Mouse (Mus musculus) heart, postnatal 10 days (tissue): ENCODE measurements around the gene Pcsk6. TPM values are rescaled to one million over a fixed set of nuclear protein-coding genes. Genes with fewer than 3 reads are reported as not detected.

ENCODE experiments used
- DNase-seq, 2 experiments: peaks; one replicate each; pipeline ENCODE4 v3.0.0; 2021
- intact Hi-C: fragments of 180-260 bp; cut with DNase I; formaldehyde crosslinking; loops from one replicate; pipeline ENCODE4 v1.15.1; 2025
- total RNA-seq, 2 experiments: library from RNA; stranded (reverse); gene quantifications; 2 replicates each; pipeline ENCODE4 v1.2.3; 2021

The Pcsk6 gene
- total RNA-seq, 2 experiments from 2014 or later, result 75.5 to 83.3 TPM

DNA sequence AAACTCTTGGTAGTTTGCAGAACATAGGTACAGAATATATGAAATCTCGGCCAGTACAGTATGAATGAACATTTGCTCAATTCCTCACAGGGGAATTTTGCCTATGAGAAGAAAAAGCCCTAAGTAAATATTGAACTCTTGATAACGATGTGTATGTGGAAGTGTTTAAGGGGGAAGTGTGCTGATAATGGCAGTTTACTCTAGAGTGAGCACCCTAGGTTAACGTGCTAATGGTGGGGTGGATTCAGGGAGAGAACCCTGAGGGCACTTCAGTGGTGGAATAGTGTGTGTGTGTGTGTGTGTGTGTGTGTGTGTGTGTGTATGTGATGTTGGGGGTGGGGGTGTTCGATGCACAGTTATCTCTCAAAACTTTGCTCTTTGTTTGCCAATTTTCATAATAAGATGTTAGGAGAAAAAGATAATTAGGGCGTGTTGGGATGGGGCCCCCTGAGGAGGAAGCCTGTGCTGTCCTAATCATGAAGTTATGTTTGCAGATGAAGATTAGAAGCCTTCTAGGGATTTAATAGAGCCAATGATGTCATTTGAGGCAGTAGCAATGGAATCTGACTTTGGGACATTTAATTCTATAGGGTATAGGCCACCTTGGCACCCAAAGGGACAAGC, 19.2 kb downstream of the Pcsk6 start:
- DNase-seq, result no peak
- intact Hi-C loops, result no loop called here

- DNase-seq, result peak; percentile 42 to 48
- intact Hi-C loops, result no loop called here
Measured at GRCm38 (mm10) chr7:65881290-65881688, 19.8 kb downstream of the Pcsk6 start.

- no peak for DNase-seq
- intact Hi-C loops, result no loop called here
Measured at GRCm38 (mm10) chr7:65884928-65885327, 23.4 kb downstream of the Pcsk6 start.

DNA sequence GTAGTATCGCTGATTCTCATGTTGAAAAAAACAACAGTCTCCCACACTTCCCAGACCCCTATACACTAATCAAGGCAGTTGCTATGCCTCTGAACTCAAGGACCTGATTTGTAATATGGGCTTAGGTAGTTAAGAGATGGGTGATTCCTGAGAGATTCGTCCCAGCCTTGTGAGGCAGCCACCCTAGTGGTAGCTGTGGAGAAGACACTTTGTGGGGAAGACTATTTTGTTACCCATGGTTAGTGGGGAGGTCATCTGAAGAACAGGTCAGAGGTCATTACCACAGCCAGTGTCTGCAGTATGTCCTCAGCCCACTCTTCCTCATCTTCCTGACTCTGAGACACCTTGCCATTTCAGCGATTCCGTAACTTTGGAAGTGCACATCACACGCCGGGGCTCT, 24.3 kb downstream of the Pcsk6 start:
- no peak for DNase-seq
- intact Hi-C loops, result no loop called here

DNA sequence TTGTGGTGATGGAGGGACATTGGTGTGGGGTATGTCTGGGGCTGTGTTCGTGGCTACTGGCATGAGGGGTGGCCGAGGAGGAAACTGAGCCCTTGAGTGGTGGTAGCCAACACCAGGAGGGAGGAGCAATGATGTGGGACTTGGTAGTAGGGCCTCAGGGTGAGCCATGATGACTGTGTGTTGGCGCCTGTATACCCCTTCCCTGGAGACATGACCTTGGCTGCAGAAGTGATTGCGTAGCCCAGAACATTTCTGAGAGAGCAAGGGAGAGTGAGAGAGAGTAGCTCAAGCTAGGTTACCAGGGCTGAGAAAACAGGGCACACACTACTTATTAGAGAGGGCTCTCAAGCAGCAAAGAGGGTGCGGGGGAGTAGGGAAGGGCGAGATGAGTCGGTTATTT, 30.3 kb downstream of the Pcsk6 start:
- intact Hi-C loops, result no loop called here
- no peak for DNase-seq

DNA sequence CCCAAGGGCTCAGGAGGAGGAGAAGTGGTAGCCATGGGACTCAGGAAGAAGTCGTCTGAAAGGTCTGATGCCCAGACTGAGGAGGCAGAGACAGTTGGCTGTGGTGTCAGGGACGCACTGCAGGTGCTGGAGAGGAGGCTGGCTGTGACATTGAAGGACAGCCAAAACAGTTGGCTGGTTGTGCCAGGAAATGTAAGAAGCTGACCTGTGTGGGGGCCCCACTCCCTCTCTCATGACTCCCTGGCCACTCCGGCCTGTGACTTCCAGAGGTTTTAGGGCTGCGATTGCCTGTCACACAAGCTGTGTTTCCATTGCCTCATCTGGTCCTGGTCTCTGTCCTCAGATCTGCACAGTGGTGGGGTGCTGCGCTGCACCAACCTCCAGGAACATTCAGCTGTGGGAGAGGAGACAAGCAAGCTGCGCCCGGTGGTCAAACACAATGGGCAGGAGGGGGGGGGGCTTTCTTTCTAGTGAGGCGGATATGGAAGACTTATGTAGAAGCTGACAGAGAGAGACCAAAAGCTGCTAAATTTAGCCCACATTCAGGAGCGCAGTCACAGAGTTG, 30.8 kb downstream of the Pcsk6 start:
- intact Hi-C loops, result no loop called here
- no peak for DNase-seq

DNA sequence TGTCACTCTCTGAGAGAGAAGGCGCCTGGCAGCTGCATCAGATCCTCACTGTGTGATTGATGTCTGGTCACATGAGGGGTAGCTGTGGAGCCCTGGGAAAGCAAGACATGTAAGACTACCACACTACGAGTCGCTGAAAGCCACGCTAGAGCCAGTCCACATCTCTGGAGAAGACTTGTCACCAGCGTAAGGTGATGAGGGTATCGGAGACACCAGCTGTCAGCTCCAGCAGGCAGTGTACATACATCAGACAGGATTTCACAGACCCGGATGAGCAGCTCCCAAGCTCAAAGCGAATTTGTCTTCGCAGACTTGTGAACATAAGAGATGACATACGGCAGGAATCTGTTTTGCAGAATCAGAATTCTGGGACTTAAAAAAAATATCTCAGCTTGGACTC, 32.0 kb downstream of the Pcsk6 start:
- no peak for DNase-seq
- intact Hi-C loops, result no loop called here

GRCm38 (mm10) chr7:65895262-65895661, 33.7 kb downstream of the Pcsk6 start:
- intact Hi-C loops, result no loop called here
- DNase-seq, result no peak

- DNase-seq, result no peak
- intact Hi-C loops, result no loop called here
Measured at GRCm38 (mm10) chr7:65901231-65901630, 39.7 kb downstream of the Pcsk6 start.

- intact Hi-C loops, result no loop called here
- DNase-seq, result peak; percentile 78 to 85
Measured at GRCm38 (mm10) chr7:65902471-65903180, 41.1 kb downstream of the Pcsk6 start.

GRCm38 (mm10) chr7:65903456-65903855, 41.9 kb downstream of the Pcsk6 start:
- no peak for DNase-seq
- intact Hi-C loops, result no loop called here

- intact Hi-C loops, result no loop called here
- no peak for DNase-seq
Measured at GRCm38 (mm10) chr7:65906528-65907272, 45.2 kb downstream of the Pcsk6 start.

DNA sequence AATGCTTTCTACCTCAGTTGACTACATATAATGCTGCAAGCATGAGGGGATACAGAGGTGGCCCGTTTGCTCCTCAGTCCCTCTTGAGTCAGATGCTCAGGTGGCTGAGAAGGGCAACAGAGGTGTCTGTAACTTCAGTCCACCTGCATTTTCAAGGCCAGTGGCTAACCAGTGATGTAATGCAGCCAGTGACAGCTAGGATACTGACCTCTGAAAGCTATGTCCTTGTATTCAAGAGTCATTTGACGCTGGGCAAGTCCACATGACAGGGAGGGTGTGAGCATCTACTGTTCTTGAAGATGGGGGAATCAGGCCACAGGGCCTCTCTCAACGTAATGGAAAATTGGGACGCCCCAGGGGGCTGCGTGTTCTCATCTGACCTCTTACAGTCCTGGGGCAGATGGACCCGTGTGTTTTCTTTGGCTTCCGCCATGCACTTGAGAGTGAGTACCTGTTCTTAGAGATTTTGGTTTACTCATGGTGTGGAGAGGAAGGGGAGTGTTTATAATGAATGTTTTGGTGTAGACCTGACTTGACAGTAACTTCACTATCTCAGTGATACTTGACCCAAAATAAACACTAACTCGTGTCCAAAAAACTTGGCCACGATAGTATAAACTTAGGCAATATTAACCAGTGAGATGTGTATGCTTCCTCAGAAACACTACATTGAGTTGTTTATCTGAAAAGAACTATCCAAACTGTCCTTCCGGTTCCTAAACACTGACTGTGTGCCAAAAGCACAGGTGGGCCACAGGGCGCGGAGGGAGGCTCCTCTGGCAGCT, 48.0 kb downstream of the Pcsk6 start:
- intact Hi-C loops, result no loop called here
- DNase-seq, result peak; percentile 41 to 56

DNA sequence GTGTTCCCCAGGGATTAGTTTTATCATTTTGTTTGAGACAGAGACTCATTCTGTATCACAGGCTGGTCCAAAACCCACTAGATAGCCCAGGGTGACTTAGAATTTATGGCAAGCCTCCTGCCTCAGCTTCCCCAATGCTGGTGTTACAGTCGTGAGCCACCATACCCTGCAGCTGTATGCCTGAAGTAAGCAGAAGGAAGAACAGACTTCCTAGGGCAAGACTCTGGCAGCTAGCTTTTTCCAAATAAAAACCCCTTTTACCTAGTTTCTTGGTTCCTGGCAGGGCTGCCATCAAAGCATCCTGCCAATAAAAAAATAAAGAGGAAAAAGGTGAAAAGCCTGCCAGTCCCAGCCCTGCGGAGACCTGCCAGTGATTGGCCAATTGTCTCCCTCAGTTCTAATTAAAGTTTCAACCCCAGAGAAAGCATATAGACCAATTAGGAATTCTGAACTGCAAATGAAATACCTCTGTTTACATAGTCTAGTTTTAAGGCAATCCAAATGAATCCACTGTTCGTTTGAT, 51.6 kb downstream of the Pcsk6 start:
- DNase-seq, result no peak
- intact Hi-C loops, result no loop called here

GRCm38 (mm10) chr7:65914761-65915301, 53.3 kb downstream of the Pcsk6 start:
- DNase-seq, result peak; percentile 60 to 68
- intact Hi-C loops, result no loop called here

DNA sequence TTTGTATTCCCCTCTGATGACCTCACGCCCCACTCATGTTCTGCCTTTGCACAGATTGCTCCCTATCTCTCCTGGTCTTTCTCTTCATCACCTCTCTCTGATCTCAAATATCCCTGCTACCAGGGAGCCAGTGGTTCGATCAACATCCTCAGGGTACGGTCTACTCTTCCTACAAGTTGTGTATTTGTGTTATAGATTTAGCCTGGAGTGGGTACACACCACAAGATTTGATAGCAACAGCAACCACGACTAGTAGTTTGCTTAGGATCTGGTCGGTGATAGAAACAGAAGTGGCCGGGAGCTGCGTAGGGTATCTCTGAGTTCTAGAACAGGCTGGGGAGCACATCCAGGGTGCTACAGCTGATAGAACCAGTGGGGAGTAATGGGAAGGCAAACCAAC, 54.3 kb downstream of the Pcsk6 start:
- DNase-seq, result no peak
- intact Hi-C loops, result no loop called here

DNA sequence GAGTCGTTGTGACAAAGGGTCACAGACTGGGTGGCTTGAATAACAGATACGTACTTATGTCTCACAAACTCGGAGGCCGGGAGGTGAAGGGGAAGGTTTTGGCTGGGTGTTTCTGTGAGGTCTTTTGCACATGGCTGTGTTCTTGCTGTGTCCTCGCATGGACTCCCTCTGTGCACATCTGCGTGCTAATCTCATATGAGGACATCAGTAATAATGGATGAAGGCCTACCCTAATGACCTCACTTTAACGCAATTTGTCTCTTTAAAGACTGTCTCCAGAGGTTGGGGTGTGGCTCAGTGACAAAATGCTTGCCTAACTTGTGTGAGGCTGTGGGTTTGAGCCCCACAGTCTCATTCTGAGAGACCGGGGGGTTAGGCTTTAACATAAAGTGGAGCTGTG, 55.0 kb downstream of the Pcsk6 start:
- intact Hi-C loops, result no loop called here
- peak; percentile 25 to 34 for DNase-seq

GRCm38 (mm10) chr7:65918431-65918830, 56.9 kb downstream of the Pcsk6 start:
- intact Hi-C loops, result no loop called here
- no peak for DNase-seq

GRCm38 (mm10) chr7:65929398-65929797, 67.9 kb downstream of the Pcsk6 start:
- intact Hi-C loops, result no loop called here
- DNase-seq, result no peak

DNA sequence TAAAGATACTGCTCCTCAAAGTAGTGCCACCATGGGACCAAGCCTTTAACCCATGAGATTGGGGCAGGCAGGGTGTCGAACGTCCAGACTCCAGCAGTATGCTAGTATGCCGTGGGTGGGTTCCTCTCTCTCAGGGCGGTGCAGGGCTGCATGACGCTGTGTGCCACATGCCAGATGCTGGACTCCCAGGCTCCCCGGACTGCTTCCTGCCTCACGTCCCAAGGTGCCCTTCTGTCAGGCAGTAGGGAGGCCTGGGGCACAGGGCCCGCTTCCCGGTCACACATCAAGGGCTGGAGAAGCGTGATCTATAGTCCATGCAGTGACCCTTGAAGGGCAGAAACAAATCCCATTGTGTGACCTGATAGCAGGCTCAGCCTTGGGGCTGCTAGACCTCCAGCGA, 68.9 kb downstream of the Pcsk6 start:
- no peak for DNase-seq
- intact Hi-C loops, result loop anchor here (10.0 kb wide), 1 partner anchor 156 kb away; no protein-coding TSS in a partner anchor
